Mouse (Mus musculus) intestine, embryonic 15.5 days (tissue): ENCODE measurements at regions not wholly inside any gene's neighbourhood (a gene's known extent, or its start where the extent isn't known, plus 50 kb on each side); places are given as distances from the start of the nearest gene placed in this dataset.

ENCODE experiments used
- ATAC-seq: fragments of 200-750 bp; cut with Nextera tagmentation; 2 replicates; pipeline ENCODE4 v1.8.0; 2017; ENCODE audit warnings: moderate TSS enrichment, moderate library complexity
- H3K27ac ChIP-seq: fragments of 300-500 bp; sonication (generic); 2 replicates; pipeline ENCODE4 v1.5.1; 2015; ENCODE audit warnings: mild to moderate bottlenecking, inconsistent platforms
- H3K27me3 ChIP-seq: fragments of 300-500 bp; sonication (generic); replicated peaks from 2 replicates; pipeline ENCODE4 v1.6.1; 2015; ENCODE audit warnings: inconsistent platforms
- H3K36me3 ChIP-seq: fragments of 300-500 bp; sonication (generic); 2 replicates; pipeline ENCODE4 v1.6.1; 2015; ENCODE audit warnings: inconsistent platforms
- H3K4me1 ChIP-seq: fragments of 300-500 bp; sonication (generic); replicated peaks from 2 replicates; pipeline ENCODE4 v1.6.1; 2015; ENCODE audit warnings: inconsistent platforms
- H3K4me2 ChIP-seq: fragments of 300-500 bp; sonication (generic); replicated peaks from 2 replicates; pipeline ENCODE4 v1.6.1; 2015; ENCODE audit warnings: mild to moderate bottlenecking, inconsistent platforms
- H3K4me3 ChIP-seq: fragments of 300-500 bp; sonication (generic); replicated peaks from 2 replicates; pipeline ENCODE4 v1.5.1; 2015; ENCODE audit warnings: inconsistent platforms
- H3K9ac ChIP-seq: fragments of 300-500 bp; sonication (generic); 2 replicates; pipeline ENCODE4 v1.6.1; 2015; ENCODE audit warnings: inconsistent platforms
- H3K9me3 ChIP-seq: fragments of 300-500 bp; sonication (generic); 2 replicates; pipeline ENCODE4 v1.6.1; 2016; ENCODE audit warnings: inconsistent platforms
- WGBS: fragments of 180-500 bp; shearing (Covaris S2); methylation state at CpG from one replicate; pipeline ENCODE4 v1.1.7; 2015; 5-methylcytosine and 5-hydroxymethylcytosine counted together

DNA sequence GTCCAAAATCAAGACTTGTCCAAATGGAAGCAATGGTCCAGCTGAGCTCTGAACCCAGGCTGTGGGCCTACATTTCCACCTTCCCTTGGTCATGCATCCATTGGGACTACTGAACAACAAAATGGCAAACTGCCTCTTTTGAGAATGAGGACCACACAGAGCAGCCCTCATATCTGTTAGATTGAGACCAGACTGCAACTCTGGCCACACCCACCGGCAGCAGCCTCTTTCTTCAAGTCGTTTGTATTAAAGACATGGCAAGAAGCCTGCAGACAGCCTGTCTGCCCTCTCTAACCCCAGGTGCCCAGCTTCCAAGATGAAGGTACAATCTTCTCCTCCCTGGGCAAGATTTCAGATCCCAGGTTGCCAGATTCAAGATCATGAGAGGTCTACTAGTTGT is 51.8 kb upstream of the St6galnac3 start:
- Histone ChIP-seq H3K9ac (no peak overlapping the region), H3K27ac (no peak overlapping the region), H3K4me2 (no peak overlapping the region), H3K36me3 (no peaks in the 10 kb centered on the region), H3K4me3 (no peak overlapping the region), H3K9me3 (no peaks in the 10 kb centered on the region), H3K27me3 (no peaks in the 10 kb centered on the region), H3K4me1 (no peaks in the 10 kb centered on the region)
- 37% methylated on average over 2 of the region's 2 CpGs for WGBS
- no peak for ATAC-seq

- no peak overlapping the region for H3K4me3 ChIP-seq
- H3K36me3 ChIP-seq, result no peaks in the 10 kb centered on the region
- 65% methylated on average over 7 of the region's 7 CpGs for WGBS
- H3K27me3 ChIP-seq, result no peaks in the 10 kb centered on the region
- peaks cover 8% of the 10 kb centered on the region for H3K4me1 ChIP-seq
- H3K9ac ChIP-seq, result no peak overlapping the region
- no peak for ATAC-seq
- no peak overlapping the region for H3K27ac ChIP-seq
- H3K4me2 ChIP-seq, result no peak overlapping the region
- H3K9me3 ChIP-seq, result no peaks in the 10 kb centered on the region
These were observed 53.4 kb upstream of the St6galnac3 start for GRCm38 (mm10) chr3:153778386-153778785.

DNA sequence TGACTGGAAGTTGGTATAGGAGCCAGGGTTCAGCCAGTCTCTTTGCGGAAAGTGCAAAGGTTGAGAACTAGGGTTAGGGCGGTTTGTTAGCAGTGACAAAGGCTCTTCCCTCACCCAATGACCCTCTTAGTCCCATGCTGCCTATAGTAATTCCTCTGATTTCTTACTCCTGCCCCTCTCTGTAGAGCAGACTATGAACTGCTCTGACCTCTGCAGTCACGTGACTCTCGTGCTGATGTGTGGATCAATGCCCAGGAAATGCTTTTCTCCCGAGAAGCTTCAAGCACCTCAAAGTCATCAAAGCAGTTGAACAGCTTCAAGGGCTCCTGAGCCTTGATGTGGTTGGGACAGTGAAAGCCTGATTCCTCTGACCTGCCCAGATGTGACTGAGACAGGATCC is 57.5 kb upstream of the St6galnac3 start:
- no peak overlapping the region for H3K9ac ChIP-seq
- H3K4me3 ChIP-seq, result no peak overlapping the region
- H3K4me2 ChIP-seq, result no peak overlapping the region
- peaks cover 11% of the 10 kb centered on the region for H3K4me1 ChIP-seq
- H3K27me3 ChIP-seq, result no peaks in the 10 kb centered on the region
- H3K36me3 ChIP-seq, result no peaks in the 10 kb centered on the region
- no peak overlapping the region for H3K27ac ChIP-seq
- H3K9me3 ChIP-seq, result no peaks in the 10 kb centered on the region
- 57% methylated on average over 5 of the region's 5 CpGs for WGBS
- ATAC-seq, result peak; percentile 37; the same call in 1 of the 2 replicates

- Histone ChIP-seq H3K27ac (peak overlapping the region; percentile 61; the same call in 1 of the 2 replicates), H3K4me3 (no peak overlapping the region), H3K9me3 (no peaks in the 10 kb centered on the region), H3K9ac (no peak overlapping the region), H3K36me3 (no peaks in the 10 kb centered on the region), H3K4me2 (no peak overlapping the region; the same call in 1 of the 2 replicates), H3K27me3 (no peaks in the 10 kb centered on the region), H3K4me1 (peaks cover 11% of the 10 kb centered on the region)
- ATAC-seq, result peak; percentile 66
- WGBS, result 41% methylated on average over 7 of the region's 7 CpGs
These were observed 58.3 kb upstream of the St6galnac3 start for GRCm38 (mm10) chr3:153783294-153783741.

GRCm38 (mm10) chr3:153783928-153784570 is 59.1 kb upstream of the St6galnac3 start:
- Histone ChIP-seq H3K4me3 (no peak overlapping the region), H3K27me3 (no peaks in the 10 kb centered on the region), H3K9ac (no peak overlapping the region), H3K27ac (peak overlapping the region; percentile 61; the same call in 1 of the 2 replicates), H3K4me2 (peak overlapping the region; percentile 18; the same call in 1 of the 2 replicates), H3K9me3 (no peaks in the 10 kb centered on the region), H3K36me3 (no peaks in the 10 kb centered on the region), H3K4me1 (peaks cover 11% of the 10 kb centered on the region)
- 33% methylated on average over 8 of the region's 8 CpGs for WGBS
- peak; percentile 88 for ATAC-seq

- Histone ChIP-seq H3K27ac (no peak overlapping the region), H3K9me3 (no peaks in the 10 kb centered on the region)
- 82% methylated on average over 7 of the region's 7 CpGs for WGBS
These were observed 53.6 kb upstream of the Asb17 start for GRCm38 (mm10) chr3:153790455-153790856.

GRCm38 (mm10) chr3:153790883-153791609 is 53.0 kb upstream of the Asb17 start:
- Histone ChIP-seq H3K4me2 (no peak overlapping the region), H3K9ac (no peak overlapping the region), H3K36me3 (no peaks in the 10 kb centered on the region), H3K4me1 (no peaks in the 10 kb centered on the region), H3K27ac (no peak overlapping the region), H3K4me3 (no peak overlapping the region), H3K27me3 (no peaks in the 10 kb centered on the region), H3K9me3 (no peaks in the 10 kb centered on the region)
- WGBS, result 73% methylated on average over 9 of the region's 9 CpGs
- ATAC-seq, result peak; percentile 46

More at GRCm38 (mm10) chr3:153790455-153790856, 53.6 kb upstream of the Asb17 start:
- Histone ChIP-seq H3K4me3 (no peak overlapping the region), H3K4me2 (no peak overlapping the region), H3K4me1 (no peaks in the 10 kb centered on the region), H3K27me3 (no peaks in the 10 kb centered on the region), H3K9ac (no peak overlapping the region), H3K36me3 (no peaks in the 10 kb centered on the region)
- no peak for ATAC-seq

- WGBS, result 59% methylated on average over 11 of the region's 11 CpGs
- no peaks in the 10 kb centered on the region for H3K36me3 ChIP-seq
- no peaks in the 10 kb centered on the region for H3K9me3 ChIP-seq
- no peaks in the 10 kb centered on the region for H3K4me1 ChIP-seq
- no peak overlapping the region for H3K4me3 ChIP-seq
- ATAC-seq, result peak; percentile 91
- no peak overlapping the region for H3K4me2 ChIP-seq
- no peak overlapping the region for H3K27ac ChIP-seq
- no peaks in the 10 kb centered on the region for H3K27me3 ChIP-seq
- H3K9ac ChIP-seq, result no peak overlapping the region
These were observed 52.2 kb upstream of the Asb17 start for GRCm38 (mm10) chr3:153791610-153792363.

DNA sequence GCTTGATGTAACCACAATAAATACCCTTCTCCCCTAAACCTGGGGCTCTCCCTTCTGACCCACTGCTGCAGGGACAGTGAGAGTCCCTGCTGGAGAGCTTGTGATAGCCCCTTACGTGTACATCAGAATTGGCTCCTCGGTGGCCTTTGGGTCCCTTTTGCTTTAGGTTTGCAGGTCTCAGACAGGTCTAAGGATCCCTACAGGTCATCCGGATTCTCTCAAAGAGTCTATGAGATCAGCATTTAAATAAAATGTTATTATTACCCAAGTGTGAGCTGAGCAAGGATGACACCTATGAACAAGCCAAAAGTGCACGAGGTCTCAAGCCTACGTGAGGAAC is 51.7 kb upstream of the Asb17 start:
- H3K36me3 ChIP-seq, result no peaks in the 10 kb centered on the region
- no peaks in the 10 kb centered on the region for H3K9me3 ChIP-seq
- no peak overlapping the region for H3K9ac ChIP-seq
- H3K27ac ChIP-seq, result no peak overlapping the region
- WGBS, result 93% methylated on average over 5 of the region's 5 CpGs
- ATAC-seq, result no peak
- no peak overlapping the region for H3K4me2 ChIP-seq
- H3K4me3 ChIP-seq, result no peak overlapping the region
- H3K4me1 ChIP-seq, result no peaks in the 10 kb centered on the region
- H3K27me3 ChIP-seq, result no peaks in the 10 kb centered on the region
